Mouse (Mus musculus) stomach, embryonic 14.5 days (tissue): ENCODE results near the gene Ptges3. TPM values are rescaled to one million over a fixed set of nuclear protein-coding genes. Genes with fewer than 3 reads are reported as not detected.
"Not testable (repeated sequence)": the region's sequence is repeated elsewhere in the genome, so short reads cannot be mapped to it uniquely, and the experiment has no call there.

Experiments used
- ATAC-seq: fragments of 200-750 bp; cut with Nextera tagmentation; 2 replicates; pipeline ENCODE4 v1.8.0; 2017; ENCODE audit warnings: low read depth, moderate TSS enrichment; ENCODE audit not compliant: insufficient number of reproducible peaks, insufficient read depth, low FRiP score
- H3K27ac ChIP-seq: fragments of 300-500 bp; sonication (generic); 2 replicates; pipeline ENCODE4 v1.5.1; 2014; ENCODE audit warnings: mild to moderate bottlenecking, low read length, moderate library complexity, mixed read lengths
- H3K27me3 ChIP-seq: fragments of 300-500 bp; sonication (generic); 2 replicates; pipeline ENCODE4 v1.6.1; 2014; ENCODE audit warnings: low read length, control low read depth, mixed read lengths; ENCODE audit not compliant: control insufficient read depth, insufficient read depth
- H3K36me3 ChIP-seq: fragments of 300-500 bp; sonication (generic); 2 replicates; pipeline ENCODE4 v1.6.1; 2014; ENCODE audit warnings: mild to moderate bottlenecking, control low read depth, low read length, moderate library complexity, mixed read lengths; ENCODE audit not compliant: control insufficient read depth, insufficient read depth
- H3K4me1 ChIP-seq: fragments of 300-500 bp; sonication (generic); 2 replicates; pipeline ENCODE4 v1.6.1; 2014; ENCODE audit warnings: low read length, control low read depth, mixed read lengths; ENCODE audit not compliant: control insufficient read depth, insufficient read depth
- H3K4me2 ChIP-seq: fragments of 300-500 bp; sonication (generic); replicated peaks from 2 replicates; pipeline ENCODE4 v1.6.1; 2014; ENCODE audit warnings: low read depth, low read length, control low read depth
- H3K4me3 ChIP-seq: fragments of 300-500 bp; sonication (generic); 2 replicates; pipeline ENCODE4 v1.5.1; 2014; ENCODE audit warnings: low read depth, low read length, control low read depth
- H3K9ac ChIP-seq: fragments of 300-500 bp; sonication (generic); replicated peaks from 2 replicates; pipeline ENCODE4 v1.6.1; 2014; ENCODE audit warnings: low read depth, mild to moderate bottlenecking, control low read depth, low read length, moderate library complexity, mixed read lengths
- H3K9me3 ChIP-seq: fragments of 300-500 bp; sonication (generic); 2 replicates; pipeline ENCODE4 v1.6.1; 2016; ENCODE audit warnings: low read depth, low read length, control low read depth; ENCODE audit not compliant: control insufficient read depth
- WGBS: fragments of 180-500 bp; shearing (Covaris S2); extraction: QIAGEN DNeasy Blood & Tissue Kit; methylation state at CpG from one replicate; pipeline ENCODE4 v1.1.7; 2014; 5-methylcytosine and 5-hydroxymethylcytosine counted together
- polyA plus RNA-seq: library from polyadenylated mRNA; unstranded; fragments of >200 nt; fragmentation: Nextera tagmentation; extraction: Ambion mirVana; gene quantifications from 2 replicates; pipeline ENCODE4 v1.2.1, GENCODE M21; 2014

The Ptges3 gene
- polyA plus RNA-seq, 1 experiment from 2014 or later = 474 TPM

DNA sequence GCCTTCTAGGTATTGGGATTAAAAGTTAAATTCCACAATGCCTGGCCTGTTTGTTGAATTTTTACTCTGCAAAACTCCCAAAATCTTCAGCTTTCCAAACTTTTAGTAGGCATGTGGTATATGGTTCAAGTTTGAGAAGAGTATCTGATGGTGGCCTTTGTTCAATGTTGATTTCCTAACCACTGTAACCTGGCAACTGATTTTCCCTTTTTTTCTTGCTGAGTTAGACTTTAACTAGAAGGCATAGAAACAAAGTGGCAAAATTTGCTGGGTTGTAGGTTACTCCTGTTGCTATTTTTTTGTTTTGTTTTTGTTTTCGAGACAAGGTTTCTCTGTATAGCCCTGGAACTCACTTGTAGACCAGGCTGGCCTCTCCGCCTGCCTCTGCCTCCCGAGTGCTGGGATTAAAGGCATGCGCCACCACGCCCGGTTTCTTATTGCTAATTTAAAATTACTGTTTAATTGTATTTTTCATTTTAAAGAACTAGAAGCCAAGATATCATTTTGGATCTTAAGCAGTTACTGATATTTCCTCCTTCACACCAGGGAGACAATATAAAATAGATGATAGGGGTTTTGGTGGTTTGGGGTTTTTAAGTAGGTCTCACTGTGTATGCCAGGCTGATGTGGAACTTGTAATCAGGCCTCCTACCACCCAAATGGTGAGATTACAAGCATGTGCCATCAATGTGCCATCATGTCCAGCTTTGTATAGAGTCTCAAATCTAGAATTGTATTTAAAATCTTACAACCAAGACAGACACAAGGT is 3.7 kb downstream of the Ptges3 start:
- no peak overlapping the region for H3K4me2 ChIP-seq
- no peak overlapping the region for H3K27ac ChIP-seq
- no peak for ATAC-seq
- no peaks in the 10 kb centered on the region for H3K9me3 ChIP-seq
- H3K4me3 ChIP-seq = no peak overlapping the region
- H3K36me3 ChIP-seq = peaks cover 8% of the 10 kb centered on the region; the same call in 1 of the 2 replicates
- WGBS = 91% methylated on average over 6 of the region's 6 CpGs
- H3K4me1 ChIP-seq = peaks cover 12% of the 10 kb centered on the region; the same call in 1 of the 2 replicates
- H3K9ac ChIP-seq = no peak overlapping the region
- H3K27me3 ChIP-seq = no peaks in the 10 kb centered on the region

- H3K4me1 ChIP-seq = peaks cover 2% of the 10 kb centered on the region; the same call in 1 of the 2 replicates
- H3K9ac ChIP-seq = no peak overlapping the region
- H3K27ac ChIP-seq = no peak overlapping the region
- peaks cover 30% of the 10 kb centered on the region for H3K36me3 ChIP-seq
- peaks cover 4% of the 10 kb centered on the region; the same call in 1 of the 2 replicates for H3K9me3 ChIP-seq
- H3K27me3 ChIP-seq = no peaks in the 10 kb centered on the region
- WGBS = 77% methylated on average over 5 of the region's 5 CpGs
- H3K4me2 ChIP-seq = no peak overlapping the region
- ATAC-seq = no peak
- H3K4me3 ChIP-seq = no peak overlapping the region
Measured at GRCm38 (mm10) chr10:128066072-128066471, 7.3 kb downstream of the Ptges3 start.

GRCm38 (mm10) chr10:128069201-128069600 is 10.4 kb downstream of the Ptges3 start:
- Histone ChIP-seq H3K4me3 (no peak overlapping the region), H3K9ac (no peak overlapping the region), H3K4me1 (no peaks in the 10 kb centered on the region), H3K27me3 (no peaks in the 10 kb centered on the region), H3K27ac (no peak overlapping the region), H3K36me3 (peaks cover 52% of the 10 kb centered on the region), H3K4me2 (no peak overlapping the region), H3K9me3 (peaks cover 4% of the 10 kb centered on the region; the same call in 1 of the 2 replicates)
- no peak for ATAC-seq
- 94% methylated on average over 4 of the region's 4 CpGs for WGBS

DNA sequence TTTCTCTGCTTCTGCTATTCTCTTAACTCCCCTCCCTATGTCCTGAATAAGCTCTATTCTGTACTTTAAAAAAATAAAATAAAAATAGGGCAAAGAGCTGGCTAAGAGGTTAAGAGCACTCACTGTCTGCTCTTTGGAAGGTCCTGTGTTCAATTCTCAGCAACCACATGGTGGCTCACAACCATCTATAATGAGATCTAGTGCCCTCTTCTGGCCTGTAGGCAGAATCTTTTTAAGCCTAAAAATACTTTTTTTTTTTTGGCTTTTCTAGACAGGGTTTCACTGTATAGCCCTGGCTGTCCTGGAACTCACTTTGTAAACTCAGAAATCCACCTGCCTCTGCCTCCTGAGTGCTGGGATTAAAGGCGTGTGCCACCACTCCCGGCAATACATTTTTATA is 11.7 kb downstream of the Ptges3 start:
- 98% methylated on average over 2 of the region's 2 CpGs for WGBS
- H3K9ac ChIP-seq, H3K9me3 ChIP-seq, H3K27ac ChIP-seq, H3K27me3 ChIP-seq, ATAC-seq, H3K4me2 ChIP-seq, H3K4me3 ChIP-seq, H3K4me1 ChIP-seq: not testable (repeated sequence)
- H3K36me3 ChIP-seq = peaks cover 58% of the 10 kb centered on the region

DNA sequence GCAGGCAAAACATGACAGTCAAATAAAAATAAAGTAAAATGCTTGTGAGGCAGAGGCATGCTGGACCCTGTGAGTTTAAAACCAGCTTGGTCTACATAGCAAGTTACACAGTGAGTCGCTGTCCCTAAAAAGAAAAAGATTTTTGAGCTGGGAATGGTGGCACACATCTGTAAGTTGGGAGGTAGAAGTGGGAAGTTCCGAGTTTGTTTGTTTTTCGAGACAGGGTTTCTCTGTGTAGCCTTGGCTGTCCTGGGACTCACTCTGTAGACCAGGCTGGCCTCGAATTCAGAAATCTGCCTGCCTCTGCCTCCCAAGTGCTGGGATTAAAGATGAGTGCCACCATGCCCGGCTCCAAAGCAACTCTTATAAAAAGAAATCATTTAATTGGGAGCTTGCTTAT is 19.5 kb downstream of the Ptges3 start:
- ATAC-seq, H3K27ac ChIP-seq, H3K4me1 ChIP-seq, H3K9me3 ChIP-seq, H3K4me2 ChIP-seq, H3K4me3 ChIP-seq, H3K27me3 ChIP-seq, H3K9ac ChIP-seq: not testable (repeated sequence)
- peaks cover 22% of the 10 kb centered on the region for H3K36me3 ChIP-seq
- 85% methylated on average over 5 of the region's 5 CpGs for WGBS

DNA sequence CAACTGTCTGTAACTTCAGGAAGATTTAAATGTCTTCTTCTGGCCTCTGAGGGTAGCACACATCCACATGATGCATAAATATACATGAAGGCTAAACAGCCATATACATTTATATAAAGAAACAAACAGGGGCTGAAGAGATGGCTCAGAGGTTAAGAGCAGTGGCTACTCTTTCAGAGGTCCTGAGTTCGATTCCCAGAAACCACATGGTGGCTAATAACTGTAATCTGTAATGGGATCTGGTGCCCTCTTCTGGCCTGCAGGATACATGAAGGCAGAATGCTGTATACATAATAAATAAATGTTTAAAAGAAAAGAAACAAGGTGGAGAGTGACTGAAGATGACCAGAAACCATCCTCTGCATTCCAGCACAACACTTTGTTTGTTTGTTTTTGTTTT is 21.7 kb downstream of the Ptges3 start:
- ATAC-seq = no peak
- 88% methylated on average over 1 of the region's 1 CpGs for WGBS
- Histone ChIP-seq H3K9me3 (no peaks in the 10 kb centered on the region), H3K4me2 (no peak overlapping the region), H3K27me3 (no peaks in the 10 kb centered on the region), H3K27ac (no peak overlapping the region), H3K9ac (no peak overlapping the region), H3K4me1 (peaks cover 7% of the 10 kb centered on the region; the same call in 1 of the 2 replicates), H3K4me3 (no peak overlapping the region), H3K36me3 (peaks cover 21% of the 10 kb centered on the region)

DNA sequence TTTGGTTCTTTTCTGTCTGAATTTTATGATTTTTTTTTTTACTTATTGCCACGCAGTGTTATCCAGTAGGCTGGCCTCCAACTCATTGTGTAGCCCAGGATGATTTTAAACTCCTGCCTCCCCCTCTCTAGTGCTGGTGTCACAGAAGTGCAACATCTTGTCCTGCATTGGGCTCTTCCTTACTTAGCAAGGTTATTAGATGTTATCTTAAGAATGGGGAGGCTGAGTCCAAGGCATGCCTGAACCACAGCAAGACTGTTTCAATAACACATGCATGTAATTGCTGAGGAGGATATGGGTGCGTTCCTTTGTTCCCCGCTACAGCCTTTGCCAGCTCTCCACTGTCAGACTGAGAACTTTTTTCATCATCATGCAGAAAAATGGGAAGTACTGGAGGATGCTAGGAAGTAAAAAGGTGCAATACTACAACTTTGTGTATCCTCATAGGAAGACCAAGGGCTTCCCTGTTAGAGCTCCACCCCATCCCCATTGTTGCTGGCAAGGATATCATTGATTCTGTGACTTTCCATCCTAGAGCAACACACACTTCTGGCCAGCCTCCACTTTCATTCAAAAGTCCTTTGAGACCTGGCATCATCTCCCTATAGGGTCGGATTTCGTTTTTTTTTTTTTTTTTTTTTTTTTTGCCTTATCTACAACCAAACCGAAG is 23.2 kb downstream of the Ptges3 start:
- peak overlapping the region; percentile 34; the same call in 1 of the 2 replicates for H3K9ac ChIP-seq
- WGBS = 52% methylated on average over 6 of the region's 6 CpGs

GRCm38 (mm10) chr10:128082477-128082808 is 23.7 kb downstream of the Ptges3 start:
- WGBS = 13% methylated on average over 9 of the region's 9 CpGs
- Histone ChIP-seq H3K4me1 (peaks cover 7% of the 10 kb centered on the region; the same call in 1 of the 2 replicates), H3K27me3 (no peaks in the 10 kb centered on the region), H3K4me2 (peak overlapping the region; percentile 56), H3K36me3 (peaks cover 32% of the 10 kb centered on the region), H3K9ac (peak overlapping the region; percentile 34), H3K9me3 (no peaks in the 10 kb centered on the region), H3K27ac (peak overlapping the region; percentile 21; the same call in 1 of the 2 replicates), H3K4me3 (peak overlapping the region; percentile 82)
- no peak for ATAC-seq

More for the DNA sequence above, 23.2 kb downstream of the Ptges3 start:
- no peaks in the 10 kb centered on the region for H3K9me3 ChIP-seq
- H3K27me3 ChIP-seq = no peaks in the 10 kb centered on the region
- H3K4me3 ChIP-seq = peak overlapping the region; percentile 82
- no peak for ATAC-seq
- no peak overlapping the region for H3K27ac ChIP-seq
- peaks cover 7% of the 10 kb centered on the region; the same call in 1 of the 2 replicates for H3K4me1 ChIP-seq
- peaks cover 33% of the 10 kb centered on the region for H3K36me3 ChIP-seq
- peak overlapping the region; percentile 56 for H3K4me2 ChIP-seq
